Mouse (Mus musculus) MEL (cell line): ENCODE data around the gene Mrpl2. TPM values are rescaled to one million over a fixed set of nuclear protein-coding genes. Genes with fewer than 3 reads are reported as not detected.

Experiments used
- DNase-seq: peaks from one replicate; pipeline ENCODE4 v3.0.0; 2011; ENCODE audit warnings: low read depth, low spot score
- H3K27ac ChIP-seq: 2 replicates; pipeline ENCODE4 v1.5.1; 2012; ENCODE audit warnings: low read depth, mild to moderate bottlenecking, control low read depth, low read length, moderate library complexity; ENCODE audit not compliant: control insufficient read depth
- H3K27me3 ChIP-seq, 2 experiments: fragments of 150-350 bp in 1 of 2; sonication (generic) in 1 of 2; 2 replicates each; pipeline ENCODE4 v1.6.1; 2012; ENCODE audit warnings: low read length in 2 of 2, mild to moderate bottlenecking in 2 of 2, improper control_type of control experiment in 1 of 2, moderate library complexity in 1 of 2; ENCODE audit not compliant: insufficient read depth in 2 of 2, control insufficient read depth in 1 of 2
- H3K36me3 ChIP-seq, 2 experiments: 2 replicates each; pipeline ENCODE4 v1.6.1; 2012 to 2014; ENCODE audit warnings: low read length in 2 of 2, improper control_type of control experiment in 1 of 2, inconsistent platforms in 1 of 2, mild to moderate bottlenecking in 1 of 2; ENCODE audit not compliant: insufficient read depth in 2 of 2, control insufficient read depth in 1 of 2
- H3K4me1 ChIP-seq, 2 experiments: fragments of 150-350 bp in 1 of 2; sonication (generic) in 1 of 2; 2 replicates each; pipeline ENCODE4 v1.6.1; 2012; ENCODE audit warnings: low read length in 2 of 2, improper control_type of control experiment in 1 of 2, mild to moderate bottlenecking in 1 of 2; ENCODE audit not compliant: insufficient read depth in 2 of 2, control insufficient read depth in 1 of 2
- H3K4me3 ChIP-seq, 2 experiments: fragments of 150-350 bp in 1 of 2; sonication (generic) in 1 of 2; 2 replicates each; pipeline ENCODE4 v1.5.1; 2012; ENCODE audit warnings: low read depth in 2 of 2, low read length in 2 of 2, mild to moderate bottlenecking in 2 of 2, moderate library complexity in 2 of 2, control low read depth in 1 of 2, improper control_type of control experiment in 1 of 2; ENCODE audit not compliant: control insufficient read depth in 1 of 2, insufficient read depth in 1 of 2
- H3K79me2 ChIP-seq: 2 replicates; pipeline ENCODE4 v1.6.1; 2012; ENCODE audit warnings: mild to moderate bottlenecking, low read length, moderate library complexity; ENCODE audit not compliant: control insufficient read depth, poor library complexity, insufficient read depth
- H3K9ac ChIP-seq: 2 replicates; pipeline ENCODE4 v1.6.1; 2012; ENCODE audit warnings: low read depth, mild to moderate bottlenecking, control low read depth, low read length, moderate library complexity; ENCODE audit not compliant: control insufficient read depth, poor library complexity, severe bottlenecking
- H3K9me3 ChIP-seq: fragments of 150-350 bp; sonication (generic); replicated peaks from 2 replicates; pipeline ENCODE4 v1.6.1; 2012; ENCODE audit warnings: mild to moderate bottlenecking, low read length, improper control_type of control experiment, moderate library complexity; ENCODE audit not compliant: insufficient read depth
- BHLHE40 ChIP-seq: IDR thresholded peaks from 2 replicates; pipeline ENCODE4 v1.6.1; 2012; ENCODE audit warnings: low read depth, mild to moderate bottlenecking, inconsistent platforms, low read length, improper control_type of control experiment, borderline replicate concordance
- CHD2 ChIP-seq: IDR thresholded peaks from 2 replicates; pipeline ENCODE4 v1.6.1; 2011; ENCODE audit warnings: low read length, improper control_type of control experiment
- CTCF ChIP-seq, 3 experiments: IDR thresholded peaks in 2 of 3; conservative IDR thresholded peaks in 1 of 3; 2 replicates each; pipeline ENCODE4 v1.5.1; 2011 to 2012; ENCODE audit warnings: low read length in 3 of 3, low read depth in 2 of 3, mild to moderate bottlenecking in 2 of 3, improper control_type of control experiment in 1 of 3, inconsistent platforms in 1 of 3, mixed read lengths in 1 of 3, moderate library complexity in 1 of 3; ENCODE audit not compliant: control insufficient read depth in 1 of 3, insufficient read depth in 1 of 3, poor library complexity in 1 of 3, severe bottlenecking in 1 of 3
- E2F4 ChIP-seq: IDR thresholded peaks from 2 replicates; pipeline ENCODE4 v1.6.1; 2011; ENCODE audit warnings: low read depth, low read length, improper control_type of control experiment, borderline replicate concordance
- ELF1 ChIP-seq: IDR thresholded peaks from 2 replicates; pipeline ENCODE4 v1.6.1; 2014; ENCODE audit warnings: low read depth, mild to moderate bottlenecking, inconsistent platforms, low read length, improper control_type of control experiment, moderate library complexity
- EP300 ChIP-seq, 2 experiments: IDR thresholded peaks; 2 replicates each; pipeline ENCODE4 v1.6.1; 2011; ENCODE audit warnings: improper control_type of control experiment in 2 of 2, low read length in 2 of 2, low read depth in 1 of 2, mild to moderate bottlenecking in 1 of 2
- ETS1 ChIP-seq: IDR thresholded peaks from 2 replicates; pipeline ENCODE4 v1.6.1; 2012; ENCODE audit warnings: low read depth, mild to moderate bottlenecking, inconsistent platforms, low read length, improper control_type of control experiment, moderate library complexity
- GATA1 ChIP-seq: IDR thresholded peaks from 2 replicates; pipeline ENCODE4 v1.6.1; 2011; ENCODE audit warnings: low read depth, low read length, improper control_type of control experiment
- HCFC1 ChIP-seq: IDR thresholded peaks from 2 replicates; pipeline ENCODE4 v1.6.1; 2012; ENCODE audit warnings: low read depth, mild to moderate bottlenecking, inconsistent platforms, low read length, improper control_type of control experiment, moderate library complexity
- JUND ChIP-seq: IDR thresholded peaks from 2 replicates; pipeline ENCODE4 v1.6.1; 2011; ENCODE audit warnings: low read depth, mild to moderate bottlenecking, improper control_type of control experiment, low read length
- KAT2A ChIP-seq: conservative IDR thresholded peaks from 2 replicates; pipeline ENCODE4 v1.6.1; 2012; ENCODE audit warnings: low read depth, low read length, improper control_type of control experiment, inconsistent platforms
- MAFK ChIP-seq: IDR thresholded peaks from 2 replicates; pipeline ENCODE4 v1.6.1; 2011; ENCODE audit warnings: low read depth, mild to moderate bottlenecking, low read length, improper control_type of control experiment, borderline replicate concordance
- MAX ChIP-seq: IDR thresholded peaks from 2 replicates; pipeline ENCODE4 v1.6.1; 2011; ENCODE audit warnings: low read length, improper control_type of control experiment
- MEF2A ChIP-seq: IDR thresholded peaks from 2 replicates; pipeline ENCODE4 v1.6.1; 2014; ENCODE audit warnings: low read depth, mild to moderate bottlenecking, inconsistent platforms, low read length, improper control_type of control experiment; ENCODE audit not compliant: poor library complexity, insufficient replicate concordance, severe bottlenecking; ENCODE audit errors: extremely low read depth
- MXI1 ChIP-seq: IDR thresholded peaks from 2 replicates; pipeline ENCODE4 v1.6.1; 2011; ENCODE audit warnings: mild to moderate bottlenecking, low read depth, low read length, improper control_type of control experiment
- MYC ChIP-seq: IDR thresholded peaks from 2 replicates; pipeline ENCODE4 v1.6.1; 2011; ENCODE audit warnings: low read depth, mild to moderate bottlenecking, low read length, improper control_type of control experiment, moderate library complexity
- POLR2A ChIP-seq, 2 experiments: IDR thresholded peaks; 2 replicates each; pipeline ENCODE4 v1.6.1; 2011 to 2012; ENCODE audit warnings: low read length in 2 of 2, mild to moderate bottlenecking in 2 of 2, control low read depth in 1 of 2, improper control_type of control experiment in 1 of 2, low read depth in 1 of 2, moderate library complexity in 1 of 2; ENCODE audit not compliant: control insufficient read depth in 1 of 2, insufficient read depth in 1 of 2, poor library complexity in 1 of 2
- RAD21 ChIP-seq: IDR thresholded peaks from 2 replicates; pipeline ENCODE4 v1.6.1; 2011; ENCODE audit warnings: mild to moderate bottlenecking, low read depth, low read length, improper control_type of control experiment
- RCOR1 ChIP-seq: IDR thresholded peaks from 2 replicates; pipeline ENCODE4 v1.6.1; 2012; ENCODE audit warnings: low read depth, mild to moderate bottlenecking, inconsistent platforms, low read length, improper control_type of control experiment
- SIN3A ChIP-seq: IDR thresholded peaks from 2 replicates; pipeline ENCODE4 v1.6.1; 2012; ENCODE audit warnings: low read length, improper control_type of control experiment, inconsistent platforms
- TAL1 ChIP-seq: IDR thresholded peaks from 2 replicates; pipeline ENCODE4 v1.6.1; 2012; ENCODE audit warnings: mild to moderate bottlenecking, inconsistent platforms, low read length, moderate library complexity, mixed read lengths
- UBTF ChIP-seq: IDR thresholded peaks from 2 replicates; pipeline ENCODE4 v1.6.1; 2012; ENCODE audit warnings: low read depth, mild to moderate bottlenecking, inconsistent platforms, low read length, improper control_type of control experiment, moderate library complexity, borderline replicate concordance; ENCODE audit not compliant: insufficient read depth
- USF2 ChIP-seq, 2 experiments: IDR thresholded peaks; 2 replicates each; pipeline ENCODE4 v1.6.1; 2011 to 2012; ENCODE audit warnings: improper control_type of control experiment in 2 of 2, low read length in 2 of 2, borderline replicate concordance in 1 of 2, inconsistent platforms in 1 of 2, low read depth in 1 of 2, mild to moderate bottlenecking in 1 of 2; ENCODE audit not compliant: insufficient read depth in 1 of 2
- ZKSCAN1 ChIP-seq: IDR thresholded peaks from 2 replicates; pipeline ENCODE4 v1.6.1; 2012; ENCODE audit warnings: low read depth, mild to moderate bottlenecking, inconsistent platforms, low read length, improper control_type of control experiment, moderate library complexity
- ZMIZ1 ChIP-seq: IDR thresholded peaks from 2 replicates; pipeline ENCODE4 v1.6.1; 2012; ENCODE audit warnings: low read depth, mild to moderate bottlenecking, inconsistent platforms, low read length, improper control_type of control experiment, moderate library complexity
- polyA plus RNA-seq, 2 experiments: library from polyadenylated mRNA; stranded (reverse) in 1 of 2; unstranded in 1 of 2; fragments of >175 nt in 1 of 2; fragments of >200 nt in 1 of 2; gene quantifications; 2 replicates each; pipeline versions ENCODE4 v1.2.1 to v1.2.4; 2012; ENCODE audit warnings: low replicate concordance in 2 of 2, low read depth in 1 of 2; ENCODE audit not compliant: insufficient read length in 2 of 2, insufficient read depth in 1 of 2, missing spikeins in 1 of 2
- total RNA-seq: library from RNA; depleted of rRNA; stranded (reverse); fragments of 300-350 nt; gene quantifications from 2 replicates; pipeline ENCODE4 v1.2.3, GENCODE M21; 2012

Mrpl2 gene
- total and polyA plus RNA-seq, 3 experiments: 207 to 237 TPM; not detected in 1

GRCm38 (mm10) chr17:46645561-46646321 lies at the start of gene Mrpl2, which contains the start of gene Klc4 (continued):
- TF ChIP-seq UBTF (no peak), KAT2A (peak; percentile 70), HCFC1 (peak; percentile 95), ZMIZ1 (peak; percentile 91)
- TF ChIP-seq, all 39 proteins: peak for 22

- DNase-seq: peak; percentile 28
- Histone ChIP-seq H3K36me3 (no peaks in the 10 kb centered on the region), H3K4me1 (no peaks in the 10 kb centered on the region; a peak in 1 of 4 replicates), H3K27ac (no peak overlapping the region), H3K9ac (no peak overlapping the region), H3K4me3 (no peak overlapping the region), H3K9me3 (no peaks in the 10 kb centered on the region), H3K79me2 (no peaks in the 10 kb centered on the region), H3K27me3 (no peaks in the 10 kb centered on the region)
- no peak for TF ChIP-seq POLR2A (IDR thresholded peaks at IDR 0.05; ENCODE audit: control insufficient read depth in 1 of 2, insufficient read depth in 1 of 2, low read depth in 1 of 2, low read length in 2 of 2, poor library complexity in 1 of 2)
- peak; percentile 76 for TF ChIP-seq MXI1
- peak; percentile 69 for TF ChIP-seq MAX
- no peak for TF ChIP-seq TAL1
- TF ChIP-seq ELF1: no peak
- no peak for TF ChIP-seq JUND
- TF ChIP-seq CTCF (IDR thresholded peaks at IDR 0.05 in 2 of 3, conservative IDR thresholded peaks at IDR 0.05 in 1 of 3; ENCODE audit: control insufficient read depth in 1 of 3, insufficient read depth in 1 of 3, low read depth in 2 of 3, low read length in 3 of 3, poor library complexity in 1 of 3, severe bottlenecking in 1 of 3): no peak
- no peak for TF ChIP-seq ZKSCAN1
- peak; percentile 68; the same call in 1 of the 2 replicates for TF ChIP-seq MYC
- TF ChIP-seq MEF2A: no peak
- TF ChIP-seq ETS1: no peak
- no peak for TF ChIP-seq CHD2
- TF ChIP-seq USF2 (IDR thresholded peaks at IDR 0.05; ENCODE audit: borderline replicate concordance in 1 of 2, insufficient read depth in 1 of 2, low read depth in 1 of 2, low read length in 2 of 2): no peak
- TF ChIP-seq UBTF: no peak
- no peak for TF ChIP-seq EP300 (IDR thresholded peaks at IDR 0.05; ENCODE audit: low read depth in 1 of 2, low read length in 2 of 2)
- no peak for TF ChIP-seq E2F4
- no peak for TF ChIP-seq RAD21
- no peak for TF ChIP-seq GATA1
- TF ChIP-seq ZMIZ1: no peak
- TF ChIP-seq MAFK: no peak
- TF ChIP-seq HCFC1: no peak
- no peak for TF ChIP-seq BHLHE40
- TF ChIP-seq SIN3A: peak; percentile 36; the same call in 1 of the 2 replicates
- no peak for TF ChIP-seq RCOR1
Measured at GRCm38 (mm10) chr17:46597956-46598355, 48.1 kb upstream of the Mrpl2 start.
